Mouse (Mus musculus): ENCODE data around the gene Epyc.
"Not testable (repeated sequence)": the region's sequence is repeated elsewhere in the genome, so short reads cannot be mapped to it uniquely, and the experiment has no call there.

Gene Epyc

DNA sequence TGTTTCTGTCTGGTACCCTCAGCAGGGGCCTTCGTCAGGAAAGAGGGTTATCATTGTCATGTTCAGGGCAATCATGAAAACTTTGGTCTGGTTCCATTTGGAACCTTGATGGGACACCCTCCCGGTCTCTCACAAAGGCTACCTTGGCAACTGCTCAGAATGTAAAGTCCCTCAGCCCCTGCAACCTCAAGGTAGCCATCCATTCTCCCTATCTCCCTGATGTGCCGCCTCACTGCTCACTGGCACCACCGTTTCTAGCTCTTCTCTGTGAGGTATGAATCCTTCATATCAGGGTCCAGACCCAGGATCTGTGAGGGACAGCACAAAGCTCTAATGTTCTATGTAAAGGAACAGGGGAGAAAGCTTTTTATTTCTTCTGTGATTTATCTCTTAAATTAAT is 70.7 kb downstream of the Epyc start:
- no peak for DNase-seq (ENCODE audit: low spot score)

DNA sequence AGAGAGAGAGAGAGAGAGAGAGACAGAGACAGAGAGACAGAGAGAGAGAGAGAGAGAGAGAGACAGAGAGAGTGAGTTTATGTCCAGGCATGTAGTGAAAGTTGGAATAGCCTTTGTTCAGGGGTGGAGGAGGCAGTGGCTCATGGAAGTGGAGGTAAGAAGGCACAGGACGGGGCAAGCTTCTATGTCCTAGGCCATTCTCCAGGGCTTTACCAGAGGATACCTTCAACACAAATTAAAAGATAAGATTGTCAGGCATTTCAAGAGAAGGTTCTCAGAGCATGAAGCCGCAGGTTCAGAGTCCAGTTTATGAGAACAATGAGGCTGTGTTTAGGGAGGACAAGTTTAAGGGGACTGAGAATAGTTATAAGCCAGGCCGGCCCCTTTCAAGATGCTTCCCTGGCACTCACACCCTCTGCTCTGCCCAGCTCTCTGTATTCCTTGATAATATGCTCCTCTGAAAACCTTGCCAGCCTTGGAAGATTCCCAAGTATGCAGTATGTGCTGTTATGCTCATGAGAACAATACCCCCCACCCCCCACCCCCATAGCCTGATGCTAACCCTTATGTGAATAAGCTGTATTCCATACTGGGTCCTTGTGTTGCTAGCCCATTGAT is 71.5 kb downstream of the Epyc start:
- no peak for DNase-seq (ENCODE audit: low spot score)

DNA sequence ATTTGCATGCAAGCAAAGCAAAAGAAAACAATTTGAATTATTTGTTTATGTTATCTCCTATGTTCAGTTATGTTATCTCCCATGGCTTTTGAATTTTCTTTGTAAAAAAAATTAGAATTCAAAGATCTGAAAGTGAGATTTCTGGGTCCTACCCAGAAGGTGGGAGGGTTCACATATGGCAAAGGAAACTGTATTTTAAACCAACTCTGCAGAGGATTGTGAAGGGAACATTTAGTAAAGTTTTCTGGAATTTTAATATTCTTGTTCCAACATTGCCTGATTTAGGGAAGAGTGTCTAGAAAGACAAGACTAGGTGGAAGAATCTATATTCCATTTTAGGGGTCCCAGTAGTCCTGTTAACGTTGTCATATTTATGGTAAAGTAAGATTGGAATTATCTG is 73.4 kb downstream of the Epyc start:
- no peak for DNase-seq (ENCODE audit: low spot score)

DNA sequence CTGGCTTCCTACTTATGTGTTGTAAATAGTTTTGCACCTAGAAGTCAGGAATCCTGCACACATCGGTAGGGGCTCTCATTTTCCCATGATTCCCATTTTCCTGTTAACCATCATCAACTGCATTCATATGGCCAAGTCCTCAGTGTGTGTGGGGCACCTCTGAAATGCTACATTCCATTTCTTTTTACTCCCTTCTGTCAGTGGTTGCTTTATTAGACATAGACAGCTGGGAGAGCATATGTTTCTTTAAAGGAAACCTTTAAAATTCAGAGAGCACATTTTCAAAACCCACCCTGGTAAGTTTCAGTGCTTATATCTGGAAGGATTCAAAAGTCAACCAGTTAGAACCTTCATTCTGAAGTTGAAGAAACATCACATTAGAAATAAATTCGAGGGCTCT is 74.2 kb downstream of the Epyc start:
- no peak for DNase-seq (ENCODE audit: low spot score)

DNA sequence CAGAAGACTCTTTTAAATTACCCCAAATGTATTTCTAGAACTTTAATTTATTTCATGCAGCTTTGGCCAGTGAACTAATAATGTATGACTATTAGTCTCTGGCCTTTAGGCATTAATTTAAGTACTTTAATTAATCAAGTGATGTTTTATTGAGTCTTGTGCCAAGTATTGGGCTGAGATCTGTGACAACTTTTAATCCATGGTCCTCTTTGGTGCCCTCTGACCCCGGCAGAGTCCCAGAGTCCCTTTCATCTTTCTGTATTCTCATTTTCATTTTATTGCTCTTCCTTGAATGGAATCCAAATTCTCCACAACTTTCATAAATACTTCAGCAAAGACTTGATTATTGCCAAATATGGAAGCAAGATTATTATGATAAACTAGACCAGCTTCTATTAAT is 76.8 kb downstream of the Epyc start:
- DNase-seq (ENCODE audit: low spot score): no peak

DNA sequence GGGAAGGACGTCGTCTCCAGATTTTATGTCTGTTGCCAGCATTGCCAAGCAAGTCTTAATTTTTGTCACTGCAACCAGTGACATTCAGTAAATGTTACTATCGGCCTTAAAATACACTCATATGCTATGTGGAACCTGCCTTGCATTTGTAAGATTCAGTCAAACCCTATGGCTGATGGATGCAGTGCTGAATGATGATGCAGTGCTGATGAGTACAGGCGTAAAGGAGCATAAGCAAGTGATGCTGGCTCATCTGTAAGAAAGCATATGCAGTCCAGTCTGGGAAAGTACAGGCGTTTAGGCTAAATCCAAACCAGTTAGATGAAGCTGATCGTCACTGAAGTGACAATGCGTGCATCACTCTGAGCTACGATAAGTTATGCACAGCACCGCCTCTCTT is 78.8 kb downstream of the Epyc start:
- DNase-seq (ENCODE audit: low spot score): no peak

DNA sequence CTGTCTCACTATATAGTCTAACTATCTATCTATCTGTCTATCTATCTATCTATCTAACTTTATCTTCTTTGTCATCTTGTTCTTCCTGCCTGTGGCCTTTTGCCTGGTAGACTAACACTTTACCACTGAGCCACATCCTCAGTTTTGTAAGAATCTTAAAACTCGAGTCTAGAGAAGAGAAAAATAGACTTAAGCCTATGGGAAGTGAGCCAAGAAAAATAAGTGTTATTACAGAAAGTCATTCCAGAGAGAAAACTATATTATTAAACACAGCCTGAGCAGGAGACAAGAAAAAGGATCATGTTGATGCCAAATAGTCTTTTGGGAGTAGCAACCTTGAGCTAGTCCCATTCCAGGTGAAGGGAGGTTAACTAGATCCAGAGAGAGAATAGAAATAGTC is 82.1 kb downstream of the Epyc start:
- no peak for DNase-seq (ENCODE audit: low spot score)

DNA sequence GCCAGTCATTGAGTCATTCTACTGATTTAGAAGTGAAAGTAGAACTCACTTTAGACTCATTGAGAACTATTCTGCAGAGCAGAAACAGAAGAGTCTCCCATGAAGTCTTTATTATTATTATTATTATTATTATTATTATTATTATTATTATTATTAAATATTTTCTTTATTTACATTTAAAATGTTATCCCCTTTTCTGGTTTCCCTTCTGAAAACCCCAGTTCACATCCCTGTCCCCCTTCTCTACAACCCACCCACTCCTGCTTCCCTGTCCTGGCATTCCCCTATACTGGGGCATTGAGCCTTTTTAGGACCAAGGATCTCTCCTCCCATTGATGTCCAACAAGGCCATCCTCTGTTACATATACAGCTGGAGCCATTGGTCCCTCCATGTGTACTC is 82.8 kb downstream of the Epyc start, which contains the start of gene C030005K15Rik:
C030005K15Rik (minus strand) TSS at position 101 of the 400 bp plus-strand sequence.
- DNase-seq (ENCODE audit: low spot score): not testable (repeated sequence)
